Mouse (Mus musculus): ENCODE measurements around the gene Spef1. TPM values are rescaled to one million over a fixed set of nuclear protein-coding genes. Genes with fewer than 3 reads are reported as not detected.

The Spef1 gene
- polyA plus RNA-seq, 1 experiment from 2014 or later: 1.2 TPM

Other genes with a start within 250 kb of the Spef1 start
- gene Gfra4, start 144.2 kb downstream of the Spef1 start, polyA plus RNA-seq (2015; fragmentation: Nextera tagmentation; extraction: Ambion mirVana): 0.23 and 0.52 TPM in 2 replicates
- gene Adam33, start 123.5 kb downstream of the Spef1 start, polyA plus RNA-seq (2015; fragmentation: Nextera tagmentation; extraction: Ambion mirVana): 0.45 and 0.71 TPM in 2 replicates
- 0.49 and 0.56 TPM in 2 replicates for gene Siglec1, start 100.5 kb downstream of the Spef1 start, polyA plus RNA-seq (2015; fragmentation: Nextera tagmentation; extraction: Ambion mirVana)
- 2.1 and 2.2 TPM in 2 replicates for gene Hspa12b, start 60.0 kb downstream of the Spef1 start, polyA plus RNA-seq (2015; fragmentation: Nextera tagmentation; extraction: Ambion mirVana)
- not detected in 2 replicates for gene Gm11037, start 53.8 kb downstream of the Spef1 start, polyA plus RNA-seq (2015; fragmentation: Nextera tagmentation; extraction: Ambion mirVana)
- gene 1700037H04Rik, start 27.2 kb downstream of the Spef1 start, polyA plus RNA-seq (2015; fragmentation: Nextera tagmentation; extraction: Ambion mirVana): 124 and 129 TPM in 2 replicates
- 3.5 and 4.5 TPM in 2 replicates for gene Cenpb, start 7.2 kb downstream of the Spef1 start, polyA plus RNA-seq (2015; fragmentation: Nextera tagmentation; extraction: Ambion mirVana)
- 171 and 201 TPM in 2 replicates for gene Cdc25b, start 333 bp downstream of the Spef1 start, polyA plus RNA-seq (2015; fragmentation: Nextera tagmentation; extraction: Ambion mirVana)
- 18.1 and 19.7 TPM in 2 replicates for gene Ap5s1, start 19.8 kb upstream of the Spef1 start, polyA plus RNA-seq (2015; fragmentation: Nextera tagmentation; extraction: Ambion mirVana)
- gene Mavs, start 46.8 kb upstream of the Spef1 start, polyA plus RNA-seq (2015; fragmentation: Nextera tagmentation; extraction: Ambion mirVana): 27.1 and 31.1 TPM in 2 replicates
- gene Pank2, start 75.2 kb upstream of the Spef1 start, polyA plus RNA-seq (2015; fragmentation: Nextera tagmentation; extraction: Ambion mirVana): 21.9 and 27.8 TPM in 2 replicates
- gene Rnf24, start 165.6 kb upstream of the Spef1 start, polyA plus RNA-seq (2015; fragmentation: Nextera tagmentation; extraction: Ambion mirVana): 0.46 and 0.60 TPM in 2 replicates

Data from liver, embryonic 13.5 days (tissue).